In the genomic region with DNA sequence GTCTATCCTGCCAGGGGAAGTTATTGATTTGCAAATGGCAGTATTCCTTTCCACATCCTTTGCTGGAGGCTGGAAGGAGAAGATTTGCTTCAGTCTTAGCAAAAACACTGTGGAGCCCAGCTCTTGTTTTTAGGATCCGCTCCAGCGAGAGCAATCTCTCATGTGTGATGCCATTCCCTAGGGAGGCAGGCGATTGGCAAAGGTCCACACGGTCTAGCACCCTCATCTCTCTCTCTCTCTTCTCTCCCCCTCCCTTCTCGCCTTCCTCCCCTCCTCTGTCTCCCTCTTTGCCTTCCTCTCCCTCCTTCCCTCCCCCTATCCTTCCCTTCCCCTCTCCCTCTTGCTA, we compare ENCODE assay signal across 9 mouse cellular contexts. TPM values are rescaled to one million over a fixed set of nuclear protein-coding genes. Genes with fewer than 3 reads are reported as not detected.
DNase-seq lines count a peak whose midpoint lies in the region; ATAC-seq lines count a peak whose summit lies in the region.
"Had no signal": no experiment of that assay in that cellular context is flagged by ENCODE, and none has a peak within 500 bp of the region (broad histone marks: within the 10 kb centered on the region; RNA-seq: fewer than 3 reads in every experiment).

No protein-coding gene starts in this region.

- no peak for ATAC-seq in lung, embryonic 16.5 days (ENCODE audit: low read depth)

- peak overlapping the region; percentile 36; the same call in 1 of the 2 replicates for H3K27ac ChIP-seq in heart, embryonic 10.5 days
- peak overlapping the region; percentile 23; the same call in 1 of the 2 replicates for H3K27ac ChIP-seq in hindbrain, embryonic 10.5 days
- H3K27ac ChIP-seq in lung, embryonic 16.5 days (ENCODE audit: low read length), result peak overlapping the region; percentile 17; the same call in 1 of the 2 replicates

- H3K4me1 ChIP-seq in heart, embryonic 10.5 days, result peaks cover 33% of the 10 kb centered on the region
- peaks cover 35% of the 10 kb centered on the region for H3K4me1 ChIP-seq in hindbrain, embryonic 10.5 days (replicated peaks)
- H3K4me1 ChIP-seq in lung, embryonic 16.5 days (replicated peaks; ENCODE audit: control insufficient read depth, insufficient read depth, low read length), result peaks cover 28% of the 10 kb centered on the region

- WGBS in heart, embryonic 10.5 days, result 31% methylated on average over 5 of the region's 5 CpGs
- WGBS in hindbrain, embryonic 10.5 days, result 23% methylated on average over 5 of the region's 5 CpGs
- WGBS in lung, embryonic 16.5 days, result 44% methylated on average over 5 of the region's 5 CpGs

- DNase-seq in heart, embryonic 10.5 days (ENCODE audit: low spot score), result no peak
- no peak for DNase-seq in heart, adult 9 months (ENCODE audit: low spot score in 2 of 2)
- peak; percentile 48 for DNase-seq in adrenal gland, postnatal 25 days
- DNase-seq in hindbrain, embryonic 10.5 days (ENCODE audit: low spot score), result no peak
- no peak for DNase-seq in ovary, postnatal 14 days (ENCODE audit: low spot score)
- no peak for DNase-seq in natural killer cell, adult 2 months (ENCODE audit: low spot score in 2 of 2)
- DNase-seq in thymus, postnatal 10 days (ENCODE audit: low spot score in 2 of 2), result no peak

- peak overlapping the region; percentile 58 for H3K4me2 ChIP-seq in lung, embryonic 16.5 days (ENCODE audit: low read depth, low read length)

- peak overlapping the region; percentile 53 for H3K4me3 ChIP-seq in heart, embryonic 10.5 days
- peak overlapping the region; percentile 45; the same call in 1 of the 2 replicates for H3K4me3 ChIP-seq in hindbrain, embryonic 10.5 days
- H3K4me3 ChIP-seq in lung, embryonic 16.5 days (ENCODE audit: low read length), result peak overlapping the region; percentile 32

- H3K9ac ChIP-seq in lung, embryonic 16.5 days (ENCODE audit: low read length), result peak overlapping the region; percentile 17; the same call in 1 of the 2 replicates

- no peaks in the 10 kb centered on the region for H3K9me3 ChIP-seq in heart, embryonic 10.5 days
- H3K9me3 ChIP-seq in hindbrain, embryonic 10.5 days, result no peaks in the 10 kb centered on the region
- H3K9me3 ChIP-seq in lung, embryonic 16.5 days (ENCODE audit: control insufficient read depth, low read length), result no peaks in the 10 kb centered on the region
- H3K9me3 ChIP-seq: G1E had no signal

- no peaks in the 10 kb centered on the region for H3K27me3 ChIP-seq in heart, embryonic 10.5 days (ENCODE audit: insufficient read depth, poor library complexity, severe bottlenecking)
- peaks cover 14% of the 10 kb centered on the region for H3K27me3 ChIP-seq in hindbrain, embryonic 10.5 days (ENCODE audit: insufficient read depth, poor library complexity, severe bottlenecking)
- no peaks in the 10 kb centered on the region for H3K27me3 ChIP-seq in lung, embryonic 16.5 days (ENCODE audit: control insufficient read depth, insufficient read depth, low read depth, low read length)

- no peaks in the 10 kb centered on the region for H3K36me3 ChIP-seq in heart, embryonic 10.5 days
- no peaks in the 10 kb centered on the region for H3K36me3 ChIP-seq in hindbrain, embryonic 10.5 days
- H3K36me3 ChIP-seq in lung, embryonic 16.5 days (ENCODE audit: control insufficient read depth, insufficient read depth, low read length), result no peaks in the 10 kb centered on the region

RNA-seq across cellular contexts. Expression of a gene that starts 29.0 kb away (rescaled TPM):
- polyA plus RNA-seq in heart, embryonic 10.5 days (2016; fragmentation: Nextera tagmentation; extraction: Ambion mirVana), result 11.5 and 13.6 TPM in 2 replicates
- total RNA-seq in adrenal gland, postnatal 25 days (2021), result 31.2 and 33.1 TPM in 2 replicates
- 11.2 and 12.7 TPM in 2 replicates for polyA plus RNA-seq in hindbrain, embryonic 10.5 days (2016; fragmentation: Nextera tagmentation; extraction: Ambion mirVana)
- polyA plus RNA-seq in lung, embryonic 16.5 days (2015; fragmentation: Nextera tagmentation; extraction: Ambion mirVana), result 14.6 and 15.7 TPM in 2 replicates
